Mouse (Mus musculus) lung, postnatal 0 days (tissue): ENCODE results near the gene Fgd2. TPM values are rescaled to one million over a fixed set of nuclear protein-coding genes. Genes with fewer than 3 reads are reported as not detected.

ENCODE experiments used
- ATAC-seq: fragments of 200-750 bp; cut with Nextera tagmentation; 2 replicates; pipeline ENCODE4 v1.8.0; 2017; ENCODE audit warnings: moderate library complexity
- DNase-seq: peaks from one replicate; pipeline ENCODE4 v3.0.0-alpha.2; 2016; ENCODE audit warnings: low spot score
- H3K27ac ChIP-seq: fragments of 300-500 bp; sonication (generic); 2 replicates; pipeline ENCODE4 v1.5.1; 2014; ENCODE audit warnings: antibody characterized with exemption, mild to moderate bottlenecking, low read length, mixed read lengths
- H3K27me3 ChIP-seq: fragments of 300-500 bp; sonication (generic); replicated peaks from 2 replicates; pipeline ENCODE4 v1.6.1; 2014; ENCODE audit warnings: low read length, mixed read lengths; ENCODE audit not compliant: insufficient read depth
- H3K36me3 ChIP-seq: fragments of 300-500 bp; sonication (generic); 2 replicates; pipeline ENCODE4 v1.6.1; 2014; ENCODE audit warnings: low read length, mixed read lengths; ENCODE audit not compliant: insufficient read depth
- H3K4me1 ChIP-seq: fragments of 300-500 bp; sonication (generic); 2 replicates; pipeline ENCODE4 v1.6.1; 2014; ENCODE audit warnings: antibody characterized with exemption, low read depth, low read length, mixed read lengths; ENCODE audit not compliant: insufficient read depth
- H3K4me2 ChIP-seq: fragments of 300-500 bp; sonication (generic); replicated peaks from 2 replicates; pipeline ENCODE4 v1.6.1; 2014; ENCODE audit warnings: low read depth, mild to moderate bottlenecking, low read length, moderate library complexity, mixed read lengths
- H3K4me3 ChIP-seq: fragments of 300-500 bp; sonication (generic); 2 replicates; pipeline ENCODE4 v1.5.1; 2014; ENCODE audit warnings: low read depth, low read length
- H3K9ac ChIP-seq: fragments of 300-500 bp; sonication (generic); replicated peaks from 2 replicates; pipeline ENCODE4 v1.6.1; 2014; ENCODE audit warnings: low read depth, mild to moderate bottlenecking
- H3K9me3 ChIP-seq: fragments of 300-500 bp; sonication (generic); 2 replicates; pipeline ENCODE4 v1.6.1; 2016; ENCODE audit warnings: low read length, mixed read lengths
- CTCF ChIP-seq: IDR thresholded peaks from 2 replicates; pipeline ENCODE4 v1.5.1; 2016; ENCODE audit warnings: antibody characterized with exemption, mild to moderate bottlenecking
- EP300 ChIP-seq: IDR thresholded peaks from 2 replicates; pipeline ENCODE4 v1.6.1; 2016; ENCODE audit warnings: antibody characterized with exemption, mild to moderate bottlenecking, control low read depth
- WGBS: fragments of 180-500 bp; shearing (Covaris S2); extraction: QIAGEN DNeasy Blood & Tissue Kit; methylation state at CpG from one replicate; pipeline ENCODE4 v1.1.7; 2014; 5-methylcytosine and 5-hydroxymethylcytosine counted together
- polyA plus RNA-seq: library from polyadenylated mRNA; unstranded; fragments of >200 nt; fragmentation: Nextera tagmentation; extraction: Ambion mirVana; gene quantifications from 2 replicates; pipeline ENCODE4 v1.2.1, GENCODE M21; 2015

The Fgd2 gene
- polyA plus RNA-seq, 1 experiment from 2014 or later = 11.9 TPM

GRCm38 (mm10) chr17:29356882-29357281, 3.8 kb upstream of the Fgd2 start:
- Histone ChIP-seq H3K36me3 (no peaks in the 10 kb centered on the region), H3K9ac (no peak overlapping the region), H3K27me3 (no peaks in the 10 kb centered on the region), H3K4me1 (peaks cover 14% of the 10 kb centered on the region; the same call in 1 of the 2 replicates), H3K27ac (peak overlapping the region; percentile 89), H3K4me3 (peak overlapping the region; percentile 14; the same call in 1 of the 2 replicates), H3K9me3 (no peaks in the 10 kb centered on the region), H3K4me2 (peak overlapping the region; percentile 48)
- WGBS = 14% methylated on average over 9 of the region's 9 CpGs
- no peak for TF ChIP-seq EP300
- TF ChIP-seq CTCF = no peak
- no peak for DNase-seq
- ATAC-seq = no peak

GRCm38 (mm10) chr17:29358928-29359327, 1.8 kb upstream of the Fgd2 start:
- H3K4me3 ChIP-seq = no peak overlapping the region
- no peak overlapping the region for H3K27ac ChIP-seq
- TF ChIP-seq CTCF (no peak), EP300 (no peak)
- no peak overlapping the region for H3K4me2 ChIP-seq
- WGBS = 72% methylated on average over 3 of the region's 3 CpGs
- no peaks in the 10 kb centered on the region for H3K27me3 ChIP-seq
- no peaks in the 10 kb centered on the region for H3K9me3 ChIP-seq
- H3K9ac ChIP-seq = no peak overlapping the region
- H3K4me1 ChIP-seq = peaks cover 14% of the 10 kb centered on the region; the same call in 1 of the 2 replicates
- no peak for ATAC-seq
- no peak for DNase-seq
- no peaks in the 10 kb centered on the region for H3K36me3 ChIP-seq

- no peaks in the 10 kb centered on the region for H3K36me3 ChIP-seq
- H3K27ac ChIP-seq = no peak overlapping the region
- no peaks in the 10 kb centered on the region for H3K27me3 ChIP-seq
- H3K9ac ChIP-seq = no peak overlapping the region
- TF ChIP-seq EP300 (no peak), CTCF (no peak)
- no peak for ATAC-seq
- 49% methylated on average over 8 of the region's 8 CpGs for WGBS
- DNase-seq = no peak
- no peak overlapping the region for H3K4me3 ChIP-seq
- H3K4me2 ChIP-seq = no peak overlapping the region
- peaks cover under 1% of the 10 kb centered on the region; the same call in 1 of the 2 replicates for H3K4me1 ChIP-seq
- H3K9me3 ChIP-seq = no peaks in the 10 kb centered on the region
Measured at GRCm38 (mm10) chr17:29361982-29362691, 1.4 kb downstream of the Fgd2 start.

GRCm38 (mm10) chr17:29363109-29363508, 2.4 kb downstream of the Fgd2 start:
- Histone ChIP-seq H3K4me2 (no peak overlapping the region), H3K4me1 (no peaks in the 10 kb centered on the region; the same call in 1 of the 2 replicates), H3K9ac (no peak overlapping the region), H3K4me3 (no peak overlapping the region), H3K36me3 (no peaks in the 10 kb centered on the region), H3K27ac (no peak overlapping the region), H3K9me3 (no peaks in the 10 kb centered on the region), H3K27me3 (no peaks in the 10 kb centered on the region)
- ATAC-seq (no peak), DNase-seq (no peak)
- 88% methylated on average over 8 of the region's 8 CpGs for WGBS
- TF ChIP-seq CTCF (no peak), EP300 (no peak)

- DNase-seq (no peak), ATAC-seq (no peak)
- Histone ChIP-seq H3K4me2 (no peak overlapping the region), H3K27me3 (no peaks in the 10 kb centered on the region), H3K27ac (no peak overlapping the region), H3K9ac (no peak overlapping the region), H3K36me3 (no peaks in the 10 kb centered on the region), H3K9me3 (no peaks in the 10 kb centered on the region), H3K4me3 (no peak overlapping the region), H3K4me1 (no peaks in the 10 kb centered on the region; the same call in 1 of the 2 replicates)
- WGBS = 81% methylated on average over 13 of the region's 13 CpGs
- no peak for TF ChIP-seq CTCF
- no peak for TF ChIP-seq EP300
Measured at GRCm38 (mm10) chr17:29365105-29365621, 4.4 kb downstream of the Fgd2 start.

GRCm38 (mm10) chr17:29368726-29369125, 8.0 kb downstream of the Fgd2 start:
- TF ChIP-seq EP300 (no peak), CTCF (no peak)
- ATAC-seq (peak; percentile 83), DNase-seq (peak; percentile 81)
- H3K9ac ChIP-seq = no peak overlapping the region
- no peaks in the 10 kb centered on the region for H3K4me1 ChIP-seq
- no peak overlapping the region for H3K27ac ChIP-seq
- H3K4me3 ChIP-seq = peak overlapping the region; percentile 6; the same call in 1 of the 2 replicates
- WGBS = 24% methylated on average over 7 of the region's 7 CpGs
- H3K4me2 ChIP-seq = peak overlapping the region; percentile 47
- no peaks in the 10 kb centered on the region for H3K36me3 ChIP-seq
- no peaks in the 10 kb centered on the region for H3K27me3 ChIP-seq
- no peaks in the 10 kb centered on the region for H3K9me3 ChIP-seq
